Mouse (Mus musculus) kidney, adult 8-10 months (tissue): Measurements from ENCODE around the gene Mfap2.

ENCODE experiments used
- DNase-seq, 2 experiments: peaks; one replicate each; pipeline ENCODE4 v3.0.0; 2022

The Mfap2 gene

GRCm38 (mm10) chr4:141010118-141010517, at the start of gene Mfap2:
Gene Mfap2 (plus strand): TSS chr4:141010418.
- no peak for DNase-seq

DNA sequence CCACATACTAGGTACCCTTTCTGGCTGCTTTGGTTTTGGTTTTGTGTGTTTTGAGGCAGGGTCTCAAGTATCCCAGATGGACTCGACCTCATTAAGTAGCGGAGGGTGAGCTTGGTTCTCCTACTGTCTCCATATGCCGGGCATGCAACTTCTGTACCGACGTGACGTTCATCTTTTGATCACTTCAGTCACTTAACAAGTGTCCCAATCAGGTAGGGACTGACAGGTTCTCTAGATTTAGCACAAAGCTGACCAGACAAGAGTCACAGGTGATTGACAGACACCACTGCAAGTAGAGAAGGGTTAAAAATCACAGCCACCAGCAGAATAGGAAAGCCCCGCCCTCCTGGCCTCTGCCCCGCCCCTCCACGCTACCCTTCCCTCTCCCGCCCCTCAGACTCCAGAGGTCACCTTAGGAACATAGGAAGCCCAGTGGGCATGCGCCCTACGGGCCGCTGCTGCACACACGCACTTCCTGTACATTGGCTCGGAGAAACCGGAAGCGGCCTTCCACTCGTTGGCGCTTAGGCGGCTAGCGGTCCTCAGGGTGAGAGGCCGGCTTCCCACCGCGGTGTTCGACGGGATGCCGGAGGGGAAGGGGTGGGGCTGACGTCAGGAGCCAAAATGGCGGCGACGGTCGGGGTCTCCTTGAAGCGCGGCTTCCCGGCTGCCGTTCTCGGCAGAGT, 49.3 kb upstream of the Mfap2 start, which contains the start of gene Sdhb:
TSS of gene Sdhb (plus strand) at position 423 of the 686 bp plus-strand sequence.
- peak; percentile 98 to 99 for DNase-seq

DNA sequence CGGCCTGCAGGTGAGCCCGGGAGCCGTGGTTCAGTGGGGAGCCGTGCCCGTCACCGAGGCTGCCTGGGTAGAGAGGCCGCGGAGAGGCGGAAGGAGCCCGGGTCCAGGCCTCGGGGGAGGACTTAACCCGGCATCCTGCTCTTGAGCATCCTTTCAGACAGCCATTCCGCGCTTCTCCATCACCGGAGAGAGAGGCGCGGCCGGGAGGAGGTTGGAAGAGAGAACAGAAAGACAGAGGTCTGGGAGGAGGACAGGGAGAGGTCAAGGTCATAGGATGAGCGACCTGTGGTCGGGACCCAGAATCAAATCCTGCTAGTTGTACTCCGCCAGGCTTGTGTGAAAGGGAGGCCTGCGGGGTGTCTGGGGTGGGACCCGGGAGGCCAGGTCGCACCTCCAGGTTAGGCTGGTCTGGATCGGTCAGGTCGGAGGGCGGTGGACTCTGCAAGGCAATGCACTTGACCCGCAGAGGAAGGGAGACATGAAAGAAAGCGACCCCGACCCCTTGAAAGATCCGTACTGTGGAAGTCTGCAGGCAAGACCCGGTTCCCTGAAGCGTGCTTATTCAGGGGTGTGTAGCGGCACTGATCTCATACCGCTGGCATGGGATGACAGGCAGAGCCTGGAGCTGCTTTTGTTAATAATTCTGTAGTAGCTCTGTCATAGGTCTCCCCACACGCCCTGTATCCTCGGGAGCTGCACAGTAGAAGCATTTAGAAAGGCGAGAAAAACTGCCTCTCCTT, 48.6 kb upstream of the Mfap2 start:
- DNase-seq, result no peak

DNA sequence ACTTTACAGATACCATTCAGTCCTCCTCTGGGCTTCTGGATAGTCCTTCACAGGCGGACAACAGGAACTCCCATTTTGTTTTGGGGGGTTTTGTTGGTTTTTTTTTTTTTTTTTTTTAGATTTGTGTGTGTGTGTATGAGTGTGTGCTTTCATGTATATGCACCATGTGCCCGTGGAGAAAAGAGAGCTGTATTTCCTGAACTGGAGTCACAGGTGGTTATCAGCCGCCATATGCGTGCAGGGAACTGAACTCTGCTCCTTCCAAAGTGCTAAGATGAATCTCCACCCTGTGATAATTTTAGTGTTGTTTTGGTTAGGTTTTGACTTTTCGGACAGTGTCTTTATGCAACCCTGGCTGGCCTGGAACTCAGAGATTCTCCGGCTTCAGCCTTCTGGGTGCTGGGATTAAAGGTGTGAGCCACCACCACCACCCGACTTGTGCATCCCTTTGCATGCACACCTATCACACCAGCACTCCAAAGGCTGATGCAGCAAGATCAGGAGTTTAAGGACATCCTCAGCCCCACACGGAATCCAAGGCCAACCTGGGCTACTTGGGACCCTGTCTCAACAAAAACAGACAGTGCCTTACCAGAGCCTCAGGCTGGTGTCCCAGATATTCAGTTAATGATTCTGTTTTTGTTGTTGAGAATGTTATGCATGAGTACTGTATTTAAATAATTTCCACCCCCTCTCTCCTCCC, 47.9 kb upstream of the Mfap2 start:
- DNase-seq, result peak in 1 of 2 experiments; percentile 30

- DNase-seq, result peak; percentile 95 to 97
Measured at GRCm38 (mm10) chr4:140962950-140963349, 47.3 kb upstream of the Mfap2 start.

GRCm38 (mm10) chr4:140963941-140964597, 46.1 kb upstream of the Mfap2 start:
- DNase-seq, result no peak

DNA sequence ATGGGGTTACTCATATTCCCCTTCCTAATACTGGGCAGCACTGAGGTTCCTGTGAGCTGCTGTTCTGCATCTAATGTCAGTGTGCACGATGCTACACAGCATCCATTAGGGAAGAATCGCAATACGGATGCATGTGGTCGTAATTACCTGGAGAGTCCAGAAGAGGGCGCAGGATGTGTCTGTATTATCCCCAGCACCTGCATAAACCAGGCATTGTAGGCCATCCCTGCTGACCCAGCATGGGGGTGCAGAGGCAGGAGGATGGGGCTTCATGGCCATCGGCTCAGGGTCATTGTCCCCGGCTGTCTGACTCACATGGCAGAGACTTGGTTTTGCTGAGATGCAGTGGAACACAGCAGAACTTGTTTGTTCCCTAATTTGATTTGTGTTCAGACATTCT, 45.6 kb upstream of the Mfap2 start:
- DNase-seq, result peak; percentile 69 to 81

DNA sequence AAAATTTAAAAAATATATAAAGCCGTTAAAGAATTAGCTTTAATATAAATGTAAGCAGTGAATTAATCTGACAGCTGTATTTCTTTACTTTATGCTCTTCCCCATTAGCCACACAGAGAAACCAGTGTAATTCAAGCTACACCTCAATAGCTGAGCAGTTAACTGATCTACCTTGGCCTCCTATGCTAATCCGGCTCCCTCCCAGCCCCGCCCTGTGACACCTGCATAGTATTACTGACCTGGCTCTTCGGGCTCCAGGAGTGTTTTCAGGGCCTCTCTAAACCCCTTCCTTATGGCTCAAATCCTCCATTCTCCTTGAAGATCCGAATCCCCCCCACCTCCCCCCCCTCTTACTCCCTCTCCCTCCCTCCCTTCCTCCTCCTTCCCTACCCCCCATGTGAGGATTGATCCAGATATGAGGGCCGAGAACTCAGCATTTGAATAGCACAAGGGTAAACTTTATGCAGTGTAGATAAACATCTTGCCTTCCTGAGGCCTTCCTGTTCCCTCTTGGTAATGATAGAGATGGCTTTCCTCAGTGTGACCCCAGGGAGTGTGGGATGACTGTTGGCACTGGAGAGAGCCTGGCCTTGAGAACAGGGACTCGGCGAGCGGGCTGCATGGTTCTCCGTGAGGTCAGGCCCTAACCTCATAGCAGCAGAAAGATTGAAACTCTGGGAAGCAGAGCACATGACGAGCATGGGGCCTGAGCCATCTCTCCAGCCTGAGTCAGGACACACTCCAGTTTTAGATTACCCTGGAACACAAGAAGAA, 42.6 kb upstream of the Mfap2 start:
- no peak for DNase-seq

DNA sequence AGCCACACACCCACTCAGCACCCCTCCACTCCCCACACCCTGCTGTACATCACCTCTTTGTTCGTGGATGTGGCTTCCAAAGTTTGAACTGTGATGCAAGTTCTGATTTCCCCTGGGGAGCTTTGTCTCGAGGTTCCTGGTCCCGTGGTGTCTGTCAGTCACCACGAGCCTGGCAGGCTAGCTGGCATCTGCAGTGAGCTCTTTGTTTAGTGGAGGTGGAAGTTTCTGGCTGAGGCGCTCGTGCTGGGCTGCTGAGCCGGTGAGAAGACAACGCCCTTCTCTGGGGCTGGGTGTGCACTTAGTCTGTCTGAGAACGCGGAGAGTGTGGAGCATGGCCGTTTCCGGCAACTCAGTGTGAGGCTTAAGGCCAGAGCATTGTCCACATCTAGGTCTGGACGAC, 38.5 kb upstream of the Mfap2 start:
- no peak for DNase-seq

DNA sequence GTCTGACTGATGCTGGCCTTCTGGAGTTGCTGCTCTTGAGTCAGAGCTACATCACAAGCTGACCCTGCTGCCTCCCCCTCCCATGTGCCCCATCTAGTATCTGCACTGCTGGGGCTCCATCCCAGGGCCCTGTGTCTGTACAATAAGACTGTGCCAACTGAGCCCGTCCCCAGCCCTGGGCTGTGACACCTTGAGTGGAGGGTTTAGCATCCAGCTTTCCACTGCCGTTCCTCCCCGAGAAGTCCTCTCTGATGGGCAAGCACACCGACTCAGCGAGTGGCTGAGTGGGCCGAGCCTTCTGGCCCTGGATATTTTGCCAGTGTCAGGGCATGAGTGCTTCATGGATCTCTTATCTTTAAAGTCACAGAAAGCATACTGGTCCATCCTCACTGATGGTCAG, 35.8 kb upstream of the Mfap2 start:
- DNase-seq, result no peak

DNA sequence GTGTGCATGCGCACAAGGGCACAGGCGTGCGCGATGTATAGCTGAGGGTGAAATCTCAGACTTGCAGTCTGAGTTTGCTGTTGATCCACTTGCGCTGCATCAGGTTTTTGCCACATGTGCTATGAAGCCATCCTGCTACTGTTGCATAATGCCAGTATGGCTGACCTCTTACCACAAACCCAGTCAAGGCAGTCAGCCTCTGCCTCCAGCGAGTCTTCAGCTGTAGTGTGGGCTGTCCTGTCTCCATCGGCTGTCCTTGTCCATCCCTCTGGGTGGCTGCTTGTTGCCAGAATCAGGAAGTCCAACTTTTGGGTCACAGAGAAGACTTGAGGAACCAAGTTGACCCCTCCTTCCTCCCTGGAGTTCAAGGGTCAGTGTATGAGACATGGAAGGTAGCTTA, 34.9 kb upstream of the Mfap2 start:
- DNase-seq, result no peak

GRCm38 (mm10) chr4:140977278-140977677, 32.9 kb upstream of the Mfap2 start:
- no peak for DNase-seq

- DNase-seq, result no peak
Measured at GRCm38 (mm10) chr4:140977886-140978692, 32.1 kb upstream of the Mfap2 start.

DNA sequence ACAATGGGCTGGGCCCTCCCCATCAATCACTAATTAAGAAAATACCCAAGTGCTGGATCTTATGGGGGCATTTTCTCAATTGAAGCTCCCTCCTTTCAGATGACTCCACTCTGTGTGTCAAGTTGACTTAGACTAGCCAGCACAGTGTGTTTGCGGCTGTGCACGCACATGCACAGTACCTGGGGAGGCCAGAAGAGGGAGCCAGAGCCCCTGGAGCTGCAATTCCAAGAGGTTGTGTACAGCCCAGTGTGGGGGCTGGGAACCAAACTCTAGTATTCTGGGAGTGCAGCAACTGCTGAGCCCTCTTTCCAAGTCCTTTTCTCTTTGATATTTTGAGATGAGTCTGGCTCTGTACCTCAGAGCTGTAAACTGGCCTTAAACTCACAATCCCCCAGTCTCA, 28.6 kb upstream of the Mfap2 start:
- DNase-seq, result no peak

DNA sequence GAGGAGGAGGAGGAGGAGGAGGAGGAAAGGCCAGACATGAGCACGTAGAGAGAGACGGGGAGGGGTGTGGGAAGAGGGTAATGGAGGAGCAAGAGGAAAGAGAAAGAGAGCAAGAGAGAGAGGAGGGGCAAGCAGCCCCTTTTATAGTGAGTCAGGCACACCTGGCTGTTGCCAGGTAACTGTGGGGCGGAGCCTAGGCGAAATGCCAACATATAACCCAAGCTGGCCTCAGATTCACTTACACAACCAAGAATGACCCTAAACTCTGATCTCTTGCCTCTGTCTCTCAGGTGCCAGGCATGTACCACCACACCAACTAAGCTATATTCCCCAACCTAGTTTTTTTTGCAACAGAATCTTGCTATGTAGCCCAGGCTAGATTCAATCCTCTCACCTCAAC, 27.4 kb upstream of the Mfap2 start:
- DNase-seq, result peak in 1 of 2 experiments; percentile 36

DNA sequence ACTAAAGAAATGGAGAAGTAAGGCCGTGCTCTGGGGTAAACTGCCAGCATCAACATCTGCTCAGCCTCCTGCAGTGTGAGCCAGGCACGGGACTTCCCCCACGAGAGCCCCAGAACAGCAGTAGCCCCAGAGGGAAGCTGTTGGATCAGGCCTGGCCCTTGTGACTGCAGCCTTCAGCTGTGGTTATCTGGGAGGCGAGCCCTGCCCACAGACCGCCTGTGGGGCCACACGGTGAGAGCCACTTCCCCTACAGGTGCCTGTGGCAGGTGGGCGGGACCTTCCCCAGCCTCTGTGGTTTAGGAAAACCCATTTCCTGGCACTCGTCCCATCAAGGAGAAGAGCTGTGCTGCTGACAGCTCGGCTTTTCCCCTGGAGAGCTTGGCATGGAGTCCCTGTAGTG, 26.8 kb upstream of the Mfap2 start:
- DNase-seq, result peak in 1 of 2 experiments; percentile 30

GRCm38 (mm10) chr4:140984544-140984943, 25.7 kb upstream of the Mfap2 start:
- no peak for DNase-seq

DNA sequence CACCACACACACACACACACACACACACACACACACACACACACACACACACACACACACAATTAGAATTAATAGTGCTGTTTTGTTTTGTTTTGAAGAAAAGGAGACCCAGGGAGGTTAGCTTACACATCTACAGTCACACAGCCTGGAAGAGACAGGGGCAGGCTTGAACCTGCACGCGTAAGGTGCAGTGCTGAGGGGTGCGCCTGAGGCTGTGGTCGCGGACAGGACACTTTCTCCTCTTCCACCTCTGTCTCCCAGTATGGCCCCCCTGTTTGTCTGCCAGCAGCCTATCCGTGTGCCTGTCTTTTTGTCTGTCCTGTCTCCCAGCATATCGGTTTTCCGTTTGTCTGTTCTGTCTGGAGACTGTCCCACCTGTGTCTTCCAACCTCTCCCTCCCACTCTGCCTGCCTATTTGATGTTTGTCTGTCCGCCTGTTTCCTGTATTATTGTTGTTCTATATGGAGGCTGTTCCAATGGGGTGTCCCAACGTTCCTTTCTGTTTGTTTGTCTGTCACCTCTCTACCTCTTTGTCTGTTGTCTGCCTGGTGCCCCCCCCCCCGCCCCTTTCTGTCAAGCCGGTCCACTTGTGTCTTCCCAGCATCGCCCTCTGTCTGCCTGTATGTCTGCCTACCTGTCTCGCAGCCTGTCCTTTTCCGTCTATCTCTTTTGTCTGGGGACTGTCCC, 24.1 kb upstream of the Mfap2 start:
- no peak for DNase-seq

GRCm38 (mm10) chr4:140986711-140987395, 23.4 kb upstream of the Mfap2 start, which contains the start of gene Atp13a2:
Gene Atp13a2 (plus strand): TSS chr4:140986873.
- DNase-seq, result peak; percentile 83 to 90

DNA sequence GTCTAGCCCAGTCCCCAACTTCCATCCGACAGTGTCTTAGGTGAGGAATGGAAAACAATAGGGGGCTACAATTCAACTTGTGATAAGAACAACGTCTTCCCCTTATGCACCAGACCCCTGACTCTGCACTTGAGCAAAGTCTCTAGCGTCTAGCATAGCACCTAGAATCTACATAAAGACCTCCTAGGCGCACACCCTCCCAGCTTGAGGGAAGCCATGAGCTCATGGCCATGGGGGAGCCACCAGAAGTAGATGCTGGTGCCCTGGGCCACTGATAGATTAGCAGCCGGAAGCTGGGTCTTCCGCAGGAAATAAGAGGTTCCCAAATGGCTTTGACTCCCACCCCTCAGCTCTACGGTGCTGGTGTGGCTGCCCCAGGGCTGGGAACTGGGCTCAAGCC, 22.7 kb upstream of the Mfap2 start:
- no peak for DNase-seq
